Mouse (Mus musculus): ENCODE measurements at regions not wholly inside any gene's neighbourhood (a gene's known extent, or its start where the extent isn't known, plus 50 kb on each side); places are given as distances from the start of the nearest gene placed in this dataset.

DNA sequence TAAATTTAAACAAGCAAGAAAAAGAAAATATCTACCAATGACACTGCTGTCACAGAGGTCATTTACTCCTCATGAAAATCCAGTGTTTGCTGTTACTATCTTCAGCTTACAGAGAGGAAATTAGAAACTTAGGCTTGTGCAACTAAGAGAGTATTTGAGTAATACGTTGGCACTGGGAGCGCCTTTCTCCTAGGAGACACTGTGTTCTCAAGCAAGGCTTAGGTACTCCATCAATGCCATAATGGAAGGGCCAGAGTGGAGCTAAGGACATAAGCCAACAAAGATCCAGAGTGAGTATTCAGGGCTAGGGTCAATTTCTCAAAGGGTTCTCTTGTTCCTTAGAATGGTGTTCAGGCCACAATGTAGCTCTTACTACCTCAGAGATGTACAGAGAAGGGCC, 294.4 kb upstream of the Klf6 start:
- TF ChIP-seq CTCF (IDR thresholded peaks at IDR 0.05; ENCODE audit: borderline replicate concordance, insufficient read depth, low read length) = no peak
- no peak for TF ChIP-seq POLR2A (IDR thresholded peaks at IDR 0.05; ENCODE audit: low read depth, low read length)
